Mouse (Mus musculus) adrenal gland, postnatal 25 days (tissue): Measurements from ENCODE around the gene Wdr63. TPM values are rescaled to one million over a fixed set of nuclear protein-coding genes. Genes with fewer than 3 reads are reported as not detected.

ENCODE experiments used
- DNase-seq: peaks from one replicate; pipeline ENCODE4 v3.0.0; 2021; ENCODE audit warnings: mixed read lengths
- total RNA-seq: library from RNA; stranded (reverse); gene quantifications from 2 replicates; pipeline ENCODE4 v1.2.3, GENCODE M21; 2021

Gene Wdr63
- total RNA-seq, 1 experiment from 2014 or later: not detected

DNA sequence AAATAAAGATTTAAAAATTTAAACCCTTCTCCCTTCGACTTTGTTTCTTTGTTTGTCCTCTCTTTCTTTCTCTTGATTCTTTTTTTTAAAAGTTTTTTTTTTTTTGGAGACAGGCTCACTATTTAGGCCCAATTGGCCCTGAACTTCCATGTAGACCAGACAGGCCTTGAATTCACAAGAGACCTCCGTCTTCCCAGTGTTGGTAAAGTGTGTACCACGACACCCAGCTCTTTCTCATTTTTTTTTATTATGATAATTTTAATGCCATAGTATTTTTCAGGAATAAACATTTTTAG, 14.1 kb upstream of the Wdr63 start:
- no peak for DNase-seq

DNA sequence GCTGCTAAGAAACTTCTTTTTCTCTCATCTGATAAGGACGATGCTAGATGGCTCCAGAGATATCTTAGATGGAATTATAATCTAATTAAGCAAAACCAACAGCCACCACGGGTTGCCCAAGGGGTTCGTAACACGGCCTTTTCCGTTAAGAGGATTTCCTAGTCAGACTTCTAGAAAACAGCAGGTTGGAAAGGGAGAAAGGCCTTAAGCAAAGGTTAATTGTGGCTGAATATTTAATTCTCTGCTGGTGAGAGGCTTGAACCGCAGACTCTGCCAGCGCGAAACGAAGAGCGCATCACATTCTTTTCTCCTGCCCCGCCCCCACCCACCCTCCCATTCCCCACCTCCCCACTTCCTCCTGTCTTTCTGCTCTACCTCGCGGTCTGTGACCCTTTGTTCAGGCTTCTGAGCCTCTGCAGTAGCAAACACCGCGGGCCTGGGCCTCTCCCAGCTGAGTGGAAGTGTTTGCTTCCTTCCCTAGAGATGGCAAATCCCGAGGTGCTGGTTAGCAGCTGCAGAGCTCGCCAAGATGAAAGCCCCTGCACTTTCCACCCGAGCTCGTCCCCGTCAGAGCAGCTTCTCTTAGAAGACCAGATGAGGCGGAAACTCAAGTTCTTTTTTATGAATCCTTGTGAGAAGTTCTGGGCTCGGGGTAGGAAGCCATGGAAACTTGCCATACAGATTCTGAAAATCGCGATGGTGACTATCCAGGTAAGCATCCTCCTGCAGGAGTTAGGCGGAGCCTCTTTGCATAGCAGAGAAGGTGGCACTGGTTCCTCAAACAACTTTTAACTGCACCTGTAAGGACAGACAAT, 13.6 kb upstream of the Wdr63 start:
- no peak for DNase-seq

- no peak for DNase-seq
These were observed 10.1 kb upstream of the Wdr63 start for GRCm38 (mm10) chr3:146117997-146118457.

GRCm38 (mm10) chr3:146117258-146117996, 9.5 kb upstream of the Wdr63 start, which contains the start of gene Mcoln3:
Gene Mcoln3 (plus strand): TSS chr3:146117450.
- DNase-seq: no peak

GRCm38 (mm10) chr3:146110916-146111315, 3.0 kb upstream of the Wdr63 start:
- no peak for DNase-seq

- no peak for DNase-seq
These were observed 2.4 kb upstream of the Wdr63 start for GRCm38 (mm10) chr3:146110358-146110757.

- no peak for DNase-seq
These were observed 1.0 kb upstream of the Wdr63 start for GRCm38 (mm10) chr3:146108945-146109344.

DNA sequence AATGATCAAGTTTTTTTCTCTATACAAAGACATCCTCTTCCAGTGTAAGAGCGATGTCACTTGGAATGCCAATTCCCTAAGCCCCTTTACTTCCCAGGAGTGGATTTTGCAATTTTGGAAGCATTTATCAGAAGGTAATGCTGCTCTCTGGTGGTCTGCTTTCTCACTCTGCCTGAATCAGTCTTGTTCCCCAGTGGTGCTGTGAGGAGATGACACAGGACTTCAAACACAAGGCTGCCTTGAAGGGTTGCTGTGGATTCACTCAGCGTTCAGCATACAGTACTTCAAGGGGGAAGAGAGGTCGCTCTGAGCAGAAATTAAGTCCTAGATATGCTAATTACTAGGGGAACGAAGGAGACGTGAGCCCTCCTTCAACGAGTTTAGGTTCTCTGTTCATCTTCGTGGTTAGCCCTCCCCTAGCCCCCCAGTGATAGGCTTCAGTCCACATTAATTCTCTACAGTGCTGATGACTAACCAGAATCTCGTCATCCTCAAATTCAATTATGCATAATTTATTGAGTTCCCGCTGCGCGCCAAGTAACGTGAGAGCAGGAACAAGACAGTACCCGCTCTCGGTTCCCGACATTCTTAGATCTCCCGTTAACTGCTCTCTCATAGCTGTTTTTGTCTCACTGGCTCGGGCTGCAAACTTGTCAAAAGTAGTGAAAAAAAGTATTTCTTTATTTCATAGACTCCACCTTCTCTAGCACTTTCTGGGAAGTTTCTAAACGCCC, 647 bp downstream of the Wdr63 start:
- peak; percentile 18 for DNase-seq

DNA sequence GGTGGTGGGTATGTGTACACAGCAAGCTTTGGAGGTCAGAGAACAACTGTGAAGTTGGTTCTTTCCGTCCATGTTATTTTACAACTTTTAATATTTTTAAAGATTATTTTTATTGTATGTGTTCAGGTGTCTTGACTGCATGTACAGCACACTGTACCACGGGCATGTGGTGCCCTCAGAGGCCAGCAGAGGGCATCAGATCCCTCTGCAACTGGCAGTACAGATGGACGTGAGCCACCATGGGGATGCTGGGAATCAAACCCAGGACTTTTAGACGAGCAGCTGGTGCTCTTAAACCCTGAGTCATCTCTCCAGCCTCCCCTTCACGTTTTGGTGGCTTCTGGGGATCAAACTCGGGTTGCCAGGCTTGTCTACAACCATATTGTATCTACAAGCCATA, 5.9 kb downstream of the Wdr63 start:
- peak; percentile 14 for DNase-seq

- DNase-seq: no peak
These were observed 8.0 kb downstream of the Wdr63 start for GRCm38 (mm10) chr3:146099925-146100324.

GRCm38 (mm10) chr3:146097861-146098260, 10.1 kb downstream of the Wdr63 start:
- DNase-seq: no peak

DNA sequence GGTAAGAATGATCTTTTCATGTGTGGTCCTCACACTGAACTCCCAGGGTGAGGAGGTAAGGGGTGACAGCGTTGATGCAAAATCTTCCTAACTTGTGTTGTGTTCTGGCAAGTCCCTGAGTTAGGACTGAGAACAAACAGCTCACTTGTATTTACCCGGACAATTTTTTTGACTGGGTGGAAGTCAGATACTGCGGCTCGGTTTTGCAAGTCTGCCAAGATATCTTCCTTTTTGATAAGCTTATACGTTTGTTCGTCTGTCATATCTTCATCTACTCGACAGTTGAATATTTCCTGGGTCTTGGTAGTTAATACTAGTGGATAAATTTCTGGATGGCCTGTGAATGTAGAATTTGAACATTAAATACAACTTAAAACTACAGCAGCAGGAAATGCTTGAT, 10.9 kb downstream of the Wdr63 start:
- no peak for DNase-seq

- no peak for DNase-seq
These were observed 12.9 kb downstream of the Wdr63 start for GRCm38 (mm10) chr3:146095066-146095465.

DNA sequence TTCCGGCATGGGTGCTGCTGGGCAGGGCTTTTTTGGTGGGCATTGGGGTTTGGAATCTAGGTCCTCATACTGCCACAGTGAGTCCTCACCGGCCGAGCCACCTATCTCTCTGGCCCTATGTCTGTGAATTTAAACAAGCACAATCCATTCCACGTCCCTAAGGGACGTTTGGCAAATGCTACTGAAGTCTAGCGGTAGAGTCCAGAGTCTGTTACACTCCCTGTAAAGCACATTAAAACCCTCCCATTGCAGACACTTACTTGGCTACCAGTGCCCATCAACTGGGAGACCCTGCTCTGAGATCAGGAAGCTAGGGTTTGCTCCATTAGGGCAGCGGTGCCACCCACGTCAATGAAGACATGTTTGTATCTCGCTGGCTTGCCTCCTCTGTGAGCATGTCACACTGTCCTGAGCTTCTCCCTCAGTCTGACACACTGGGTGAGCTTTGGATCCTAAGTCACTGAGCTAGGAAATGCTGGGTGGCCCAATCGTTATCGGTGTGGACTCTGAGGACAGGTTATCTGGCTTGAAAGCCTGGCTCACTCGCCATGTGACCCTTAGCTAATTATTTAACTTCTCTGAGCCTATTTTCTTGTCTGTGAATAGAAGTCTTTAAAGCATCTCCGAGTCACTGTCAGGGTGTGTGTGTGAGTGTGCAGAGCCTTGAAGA, 16.8 kb downstream of the Wdr63 start:
- DNase-seq: no peak

GRCm38 (mm10) chr3:146080241-146080640, 27.7 kb downstream of the Wdr63 start:
- DNase-seq: no peak

DNA sequence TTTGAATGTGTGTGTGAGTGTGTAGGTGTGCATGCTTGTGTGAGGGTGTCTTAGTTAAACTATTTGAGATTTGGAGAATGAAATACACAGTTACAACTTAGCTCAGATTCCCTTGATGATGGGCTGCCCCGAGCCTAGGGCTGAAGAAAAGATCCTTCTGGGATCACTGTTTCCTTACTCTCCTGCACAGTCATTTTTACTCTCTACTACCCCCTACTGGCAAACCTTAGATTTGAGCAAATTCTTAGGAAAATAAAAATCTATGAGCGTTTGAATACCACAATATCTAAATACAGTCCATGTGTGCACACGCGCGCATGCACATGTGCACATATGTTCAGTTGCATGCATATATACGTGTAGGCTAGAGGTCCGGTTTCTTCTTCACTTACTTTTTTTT, 35.1 kb downstream of the Wdr63 start:
- no peak for DNase-seq

DNA sequence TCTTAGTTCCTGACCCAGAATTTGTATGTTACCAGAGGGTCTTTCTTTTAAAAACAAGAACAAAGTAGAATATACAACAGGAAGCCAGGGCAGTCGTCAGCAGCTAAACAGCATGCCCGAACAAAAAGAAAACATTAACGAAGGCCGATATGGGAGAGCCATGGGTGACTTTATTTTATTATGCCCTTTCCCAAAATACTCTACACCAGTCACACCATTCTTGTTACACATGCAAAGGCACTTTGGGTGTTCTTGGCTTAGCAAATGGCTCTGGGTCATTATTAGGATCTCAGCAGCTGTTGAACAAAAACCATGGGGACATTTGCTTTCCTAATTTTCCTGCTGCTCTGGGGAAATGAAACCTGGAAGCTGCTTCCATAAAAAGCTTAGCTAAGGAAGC, 38.7 kb downstream of the Wdr63 start:
- no peak for DNase-seq

DNA sequence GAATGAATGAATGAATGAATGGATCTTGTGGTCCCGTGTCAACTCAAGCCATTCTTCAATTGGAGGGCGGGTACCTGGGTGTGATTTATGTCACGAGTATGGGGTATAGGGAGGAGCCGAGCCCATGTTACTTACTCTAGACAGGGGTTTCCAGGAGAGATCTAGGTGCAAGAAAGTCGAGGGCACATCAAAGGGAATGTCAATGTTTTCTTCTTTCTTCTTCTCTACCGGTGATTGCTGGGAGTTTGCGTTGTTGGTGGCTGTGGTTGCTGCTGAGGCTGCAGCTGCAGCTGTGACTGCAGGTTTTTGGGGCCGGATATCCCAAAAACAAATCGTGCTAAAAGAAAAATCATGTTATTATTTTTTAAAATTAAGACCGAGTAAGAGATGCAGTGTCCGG, 44.8 kb downstream of the Wdr63 start:
- DNase-seq: no peak

DNA sequence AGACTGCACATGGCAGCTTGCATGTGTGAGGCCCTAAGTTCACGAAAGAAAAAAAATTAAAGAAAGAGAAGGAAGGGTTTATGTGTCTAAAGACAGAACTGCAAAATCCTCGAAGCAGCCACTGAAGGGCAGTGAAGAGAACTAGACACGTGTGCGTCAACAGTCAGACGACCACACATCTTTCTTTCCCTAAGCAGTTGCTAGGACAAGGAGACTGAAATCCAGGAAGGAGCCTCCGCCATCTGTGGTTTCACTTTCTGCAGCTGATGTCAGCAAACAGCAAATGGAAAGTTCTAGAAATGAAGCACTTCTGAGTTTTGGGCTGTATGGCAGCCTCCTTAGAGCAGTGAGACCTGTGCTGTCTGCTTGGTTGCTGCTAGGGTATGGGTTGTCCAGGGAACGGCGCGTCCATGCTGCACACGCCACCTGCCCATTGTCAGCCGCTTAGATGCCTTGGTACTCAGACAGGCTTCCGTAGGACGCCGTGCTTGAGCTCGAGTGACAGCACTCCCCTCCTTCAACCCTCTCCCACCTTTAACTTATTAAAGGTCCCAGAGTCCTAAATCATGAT, 48.5 kb downstream of the Wdr63 start:
- no peak for DNase-seq

- peak; percentile 58 for DNase-seq
These were observed 49.7 kb downstream of the Wdr63 start for GRCm38 (mm10) chr3:146058263-146058662.

- DNase-seq: no peak
These were observed 50.8 kb downstream of the Wdr63 start for GRCm38 (mm10) chr3:146057131-146057530.

- no peak for DNase-seq
These were observed 54.1 kb downstream of the Wdr63 start for GRCm38 (mm10) chr3:146053873-146054272.
